Mouse (Mus musculus): Measurements from ENCODE around the gene Lpar3. TPM values are rescaled to one million over a fixed set of nuclear protein-coding genes. Genes with fewer than 3 reads are reported as not detected.

Gene Lpar3
- polyA plus RNA-seq (2016; fragmentation: Nextera tagmentation; extraction: Ambion mirVana), result 1.4 and 1.6 TPM in 2 replicates

DNA sequence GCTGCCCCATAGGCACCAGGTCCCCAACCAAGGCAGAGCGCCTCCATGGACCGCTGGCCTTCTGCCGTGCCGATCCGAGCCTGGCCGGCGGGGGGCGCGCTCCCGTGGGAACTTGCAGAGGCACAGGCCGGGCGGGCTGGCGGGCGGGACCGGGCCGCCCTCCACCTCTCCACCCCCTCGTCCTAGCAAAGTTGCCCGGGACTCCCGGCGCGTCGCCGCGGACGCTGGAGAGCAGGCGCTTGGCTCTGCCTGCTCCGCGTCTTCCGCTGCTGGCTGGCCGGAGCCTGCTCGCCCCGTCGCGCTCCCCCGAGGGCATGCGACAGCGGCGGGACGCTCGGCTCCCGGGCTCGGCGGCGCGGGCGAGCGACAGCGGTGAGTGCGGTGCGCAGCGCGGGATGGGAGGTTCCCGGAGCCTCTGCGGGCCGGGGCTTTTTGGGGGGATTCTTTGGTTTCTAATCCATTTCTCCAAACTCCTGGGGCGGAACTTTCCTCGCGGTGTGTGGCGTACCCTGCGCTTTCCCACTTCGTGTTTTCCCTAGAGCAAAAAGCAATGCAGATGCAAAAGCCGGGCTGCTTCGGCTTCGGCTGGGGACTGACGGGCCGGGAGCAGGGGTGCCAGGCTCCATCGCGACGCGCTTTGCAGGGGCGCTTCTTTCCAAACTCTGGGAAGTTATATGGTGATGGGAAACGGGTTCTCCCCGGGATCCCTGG is at the start of gene Lpar3:
Lpar3 (plus strand) TSS at position 188 of the 711 bp plus-strand sequence.
- H3K4me3 ChIP-seq, result peak within 1 kb of the TSS; percentile 63
- H3K9me3 ChIP-seq, result no peaks in the 10 kb centered on the region
- H3K4me1 ChIP-seq, result peaks cover 3% of the 10 kb centered on the region; the same call in 1 of the 2 replicates
- ATAC-seq (ENCODE audit: insufficient number of reproducible peaks, insufficient read depth, low FRiP score, low TSS enrichment), result peak; percentile 88
- WGBS, result under 1% methylated on average over 73 of the region's 73 CpGs
- H3K27me3 ChIP-seq, result peaks cover 43% of the 10 kb centered on the region
- H3K36me3 ChIP-seq, result no peaks in the 10 kb centered on the region
- H3K27ac ChIP-seq, result no peak within 1 kb of the TSS
- H3K9ac ChIP-seq, result peak within 1 kb of the TSS; percentile 65
- H3K4me2 ChIP-seq (replicated peaks), result peak within 1 kb of the TSS; percentile 96

DNA sequence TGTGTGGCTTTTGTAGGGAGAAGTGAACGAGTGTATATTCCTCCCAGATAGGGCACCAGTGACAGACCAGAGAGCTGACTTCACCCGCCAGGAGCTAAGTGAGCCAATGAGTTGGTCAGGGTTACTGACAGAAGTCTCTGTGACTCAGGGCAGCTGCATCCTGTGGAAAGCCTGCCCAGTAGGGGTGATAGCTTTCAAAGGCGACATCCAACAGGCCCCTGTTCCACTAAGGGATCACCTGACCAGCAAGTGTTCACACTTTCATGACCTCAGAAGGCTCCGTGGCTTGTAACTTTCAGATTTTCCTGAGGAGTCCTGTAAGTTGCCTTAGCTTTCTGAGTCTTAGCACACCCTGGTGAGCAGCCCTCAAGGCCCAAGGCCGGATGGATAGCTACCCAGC is 47.7 kb upstream of the Lpar3 start:
- no peaks in the 10 kb centered on the region for H3K9me3 ChIP-seq
- H3K4me2 ChIP-seq (replicated peaks), result no peak overlapping the region
- no peak overlapping the region for H3K9ac ChIP-seq
- H3K4me1 ChIP-seq, result no peaks in the 10 kb centered on the region
- no peaks in the 10 kb centered on the region for H3K27me3 ChIP-seq
- ATAC-seq (ENCODE audit: insufficient number of reproducible peaks, insufficient read depth, low FRiP score, low TSS enrichment), result no peak
- no peak overlapping the region for H3K27ac ChIP-seq
- no peaks in the 10 kb centered on the region for H3K36me3 ChIP-seq
- H3K4me3 ChIP-seq, result no peak overlapping the region
- 74% methylated on average over 5 of the region's 5 CpGs for WGBS

GRCm38 (mm10) chr3:146174215-146174614 is 46.5 kb upstream of the Lpar3 start:
- H3K9me3 ChIP-seq, result no peaks in the 10 kb centered on the region
- no peak overlapping the region for H3K4me2 ChIP-seq (replicated peaks)
- WGBS, result 89% methylated on average over 9 of the region's 9 CpGs
- H3K9ac ChIP-seq, result no peak overlapping the region
- H3K4me3 ChIP-seq, result no peak overlapping the region
- H3K27ac ChIP-seq, result no peak overlapping the region
- no peaks in the 10 kb centered on the region for H3K36me3 ChIP-seq
- H3K27me3 ChIP-seq, result no peaks in the 10 kb centered on the region
- no peaks in the 10 kb centered on the region for H3K4me1 ChIP-seq
- no peak for ATAC-seq (ENCODE audit: insufficient number of reproducible peaks, insufficient read depth, low FRiP score, low TSS enrichment)

GRCm38 (mm10) chr3:146177295-146177694 is 43.5 kb upstream of the Lpar3 start:
- H3K27me3 ChIP-seq, result no peaks in the 10 kb centered on the region
- no peak overlapping the region for H3K4me2 ChIP-seq (replicated peaks)
- ATAC-seq (ENCODE audit: insufficient number of reproducible peaks, insufficient read depth, low FRiP score, low TSS enrichment), result no peak
- WGBS, result 81% methylated on average over 7 of the region's 7 CpGs
- no peaks in the 10 kb centered on the region for H3K36me3 ChIP-seq
- no peaks in the 10 kb centered on the region for H3K9me3 ChIP-seq
- H3K9ac ChIP-seq, result no peak overlapping the region
- H3K4me3 ChIP-seq, result no peak overlapping the region
- no peak overlapping the region for H3K27ac ChIP-seq
- H3K4me1 ChIP-seq, result no peaks in the 10 kb centered on the region

GRCm38 (mm10) chr3:146177748-146178582 is 42.8 kb upstream of the Lpar3 start:
- 0 out of 2 replicates have a peak, but pooled peaks have one; percentile 59 for ATAC-seq (ENCODE audit: insufficient number of reproducible peaks, insufficient read depth, low FRiP score, low TSS enrichment)
- Histone ChIP-seq H3K36me3 (no peaks in the 10 kb centered on the region), H3K9ac (no peak overlapping the region), H3K4me1 (no peaks in the 10 kb centered on the region), H3K4me3 (peak overlapping the region; percentile 17), H3K4me2 (replicated peaks) (peak overlapping the region; percentile 44), H3K27ac (no peak overlapping the region), H3K9me3 (no peaks in the 10 kb centered on the region), H3K27me3 (no peaks in the 10 kb centered on the region)
- WGBS, result 5% methylated on average over 16 of the region's 16 CpGs

- Histone ChIP-seq H3K27me3 (no peaks in the 10 kb centered on the region), H3K4me2 (replicated peaks) (no peak overlapping the region), H3K4me1 (no peaks in the 10 kb centered on the region), H3K27ac (no peak overlapping the region), H3K9ac (no peak overlapping the region), H3K4me3 (no peak overlapping the region), H3K9me3 (no peaks in the 10 kb centered on the region), H3K36me3 (no peaks in the 10 kb centered on the region)
- ATAC-seq (ENCODE audit: insufficient number of reproducible peaks, insufficient read depth, low FRiP score, low TSS enrichment), result no peak
- whole genome bisulfite sequencing, result 39% methylated on average over 2 of the region's 2 CpGs
Observed at GRCm38 (mm10) chr3:146180341-146180740, 40.4 kb upstream of the Lpar3 start.

GRCm38 (mm10) chr3:146180986-146181385 is 39.8 kb upstream of the Lpar3 start:
- no peaks in the 10 kb centered on the region for H3K4me1 ChIP-seq
- H3K4me2 ChIP-seq (replicated peaks), result no peak overlapping the region
- H3K27me3 ChIP-seq, result no peaks in the 10 kb centered on the region
- H3K4me3 ChIP-seq, result no peak overlapping the region
- H3K36me3 ChIP-seq, result no peaks in the 10 kb centered on the region
- H3K9me3 ChIP-seq, result no peaks in the 10 kb centered on the region
- no peak overlapping the region for H3K9ac ChIP-seq
- H3K27ac ChIP-seq, result no peak overlapping the region
- WGBS, result 39% methylated on average over 3 of the region's 3 CpGs
- ATAC-seq (ENCODE audit: insufficient number of reproducible peaks, insufficient read depth, low FRiP score, low TSS enrichment), result no peak

GRCm38 (mm10) chr3:146184992-146185657 is 35.6 kb upstream of the Lpar3 start:
- H3K9ac ChIP-seq, result no peak overlapping the region
- H3K27me3 ChIP-seq, result no peaks in the 10 kb centered on the region
- no peak overlapping the region for H3K4me2 ChIP-seq (replicated peaks)
- no peaks in the 10 kb centered on the region for H3K36me3 ChIP-seq
- no peak for ATAC-seq (ENCODE audit: insufficient number of reproducible peaks, insufficient read depth, low FRiP score, low TSS enrichment)
- H3K4me3 ChIP-seq, result no peak overlapping the region
- no peak overlapping the region for H3K27ac ChIP-seq
- no peaks in the 10 kb centered on the region for H3K4me1 ChIP-seq
- H3K9me3 ChIP-seq, result no peaks in the 10 kb centered on the region
- WGBS, result 18% methylated on average over 13 of the region's 13 CpGs

- Histone ChIP-seq H3K4me2 (replicated peaks) (no peak overlapping the region), H3K4me1 (no peaks in the 10 kb centered on the region), H3K27me3 (no peaks in the 10 kb centered on the region), H3K27ac (no peak overlapping the region), H3K9me3 (no peaks in the 10 kb centered on the region), H3K36me3 (no peaks in the 10 kb centered on the region), H3K9ac (no peak overlapping the region), H3K4me3 (no peak overlapping the region)
- no peak for ATAC-seq (ENCODE audit: insufficient number of reproducible peaks, insufficient read depth, low FRiP score, low TSS enrichment)
- 70% methylated on average over 10 of the region's 10 CpGs for WGBS
Observed at GRCm38 (mm10) chr3:146186033-146186432, 34.7 kb upstream of the Lpar3 start.

DNA sequence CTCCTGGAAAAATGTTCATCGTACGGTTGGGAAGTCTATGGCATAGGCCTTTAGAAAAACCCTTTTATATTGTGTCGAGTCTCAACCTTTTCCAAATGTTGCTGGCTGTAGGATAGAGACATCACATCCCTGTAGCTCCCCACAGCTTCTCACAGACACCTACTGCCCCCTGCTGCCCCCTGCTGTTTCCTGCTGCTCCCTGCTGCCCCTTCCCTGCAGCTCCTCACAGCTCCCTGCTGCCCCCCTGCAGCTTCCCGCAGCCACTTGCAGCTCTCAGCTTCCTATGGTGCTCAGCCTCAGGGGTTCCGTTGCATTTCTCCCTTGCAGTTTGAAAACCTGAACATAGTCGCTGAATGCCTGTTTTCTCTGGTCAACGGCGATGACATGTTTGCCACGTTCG is 30.8 kb upstream of the Lpar3 start:
- no peaks in the 10 kb centered on the region for H3K27me3 ChIP-seq
- H3K36me3 ChIP-seq, result no peaks in the 10 kb centered on the region
- H3K9ac ChIP-seq, result no peak overlapping the region
- no peak overlapping the region for H3K4me3 ChIP-seq
- H3K27ac ChIP-seq, result no peak overlapping the region
- no peak for ATAC-seq (ENCODE audit: insufficient number of reproducible peaks, insufficient read depth, low FRiP score, low TSS enrichment)
- H3K4me1 ChIP-seq, result no peaks in the 10 kb centered on the region
- WGBS, result 67% methylated on average over 10 of the region's 10 CpGs
- H3K9me3 ChIP-seq, result no peaks in the 10 kb centered on the region
- no peak overlapping the region for H3K4me2 ChIP-seq (replicated peaks)

GRCm38 (mm10) chr3:146192507-146192906 is 28.3 kb upstream of the Lpar3 start:
- H3K4me1 ChIP-seq, result no peaks in the 10 kb centered on the region
- no peaks in the 10 kb centered on the region for H3K9me3 ChIP-seq
- no peak overlapping the region for H3K9ac ChIP-seq
- H3K4me3 ChIP-seq, result no peak overlapping the region
- H3K36me3 ChIP-seq, result no peaks in the 10 kb centered on the region
- no peak overlapping the region for H3K4me2 ChIP-seq (replicated peaks)
- H3K27ac ChIP-seq, result no peak overlapping the region
- whole genome bisulfite sequencing, result 93% methylated on average over 1 of the region's 1 CpGs
- H3K27me3 ChIP-seq, result no peaks in the 10 kb centered on the region
- no peak for ATAC-seq (ENCODE audit: insufficient number of reproducible peaks, insufficient read depth, low FRiP score, low TSS enrichment)
